Mouse (Mus musculus) spleen, embryonic (tissue): ENCODE results near the gene Ikzf3.

Source experiments
- CTCF ChIA-PET: fragments of 350-600 bp; sonication (Branson Sonifier 250); formaldehyde crosslinking; loops from one replicate; lab custom pipeline; 2022; lab: Charles Lee

Ikzf3 gene

DNA sequence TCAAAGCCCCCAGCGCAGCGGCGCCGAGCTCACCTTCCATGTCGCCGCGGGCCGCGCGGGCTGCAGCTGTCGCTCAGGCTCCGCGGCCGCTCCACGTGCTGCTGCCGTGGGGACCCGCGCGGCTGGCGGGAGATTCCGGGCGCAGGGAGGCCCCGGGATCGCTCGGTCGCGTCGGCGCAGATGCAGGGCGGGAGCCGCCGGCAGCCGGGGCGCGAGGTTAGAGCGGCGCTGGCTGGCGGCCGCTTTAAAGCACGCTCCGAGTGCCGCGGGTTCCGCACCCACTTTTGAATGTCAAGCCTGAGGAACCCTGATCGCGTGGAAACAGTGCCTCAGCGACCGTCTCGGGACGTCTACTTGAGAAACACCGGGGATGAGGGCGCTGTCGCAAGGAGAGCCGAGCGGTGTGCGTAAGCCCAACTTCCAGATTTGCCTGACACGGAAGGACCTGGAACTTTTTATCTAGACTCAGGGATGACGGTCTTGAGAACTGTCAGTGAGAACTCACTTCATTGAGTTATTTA is at the start of gene Ikzf3:
Gene Ikzf3 (minus strand): TSS at position 321 of the 521 bp plus-strand sequence.
- CTCF ChIA-PET = interaction anchor here (0.6 to 1.6 kb wide), 4 partner anchors 7 to 204 kb away, joined by 3 to 8 read pairs (median 3); no protein-coding TSS in a partner anchor

DNA sequence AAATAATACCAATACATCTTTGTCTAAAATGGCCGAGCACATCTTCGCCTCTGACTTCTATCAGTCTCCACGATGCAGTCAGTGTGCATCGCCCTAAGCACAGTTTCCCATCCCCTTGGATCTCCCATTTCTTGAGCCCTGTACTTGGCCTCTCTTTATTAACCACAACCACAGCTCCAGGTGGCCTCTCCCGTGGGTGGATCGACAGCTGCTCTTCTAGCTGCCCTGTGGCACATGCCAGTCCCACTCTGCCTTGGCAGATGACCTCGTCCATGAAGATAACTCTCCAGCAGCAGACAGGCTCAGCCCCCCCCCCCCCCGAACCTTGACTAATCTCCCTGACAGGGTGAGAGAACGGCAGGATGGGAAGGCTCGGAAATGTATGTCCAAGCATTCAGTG is 49.6 kb upstream of the Ikzf3 start:
- CTCF ChIA-PET = interaction anchor here (0.7 kb wide), 1 partner anchor 38 kb away, joined by 18 read pairs; no protein-coding TSS in a partner anchor

DNA sequence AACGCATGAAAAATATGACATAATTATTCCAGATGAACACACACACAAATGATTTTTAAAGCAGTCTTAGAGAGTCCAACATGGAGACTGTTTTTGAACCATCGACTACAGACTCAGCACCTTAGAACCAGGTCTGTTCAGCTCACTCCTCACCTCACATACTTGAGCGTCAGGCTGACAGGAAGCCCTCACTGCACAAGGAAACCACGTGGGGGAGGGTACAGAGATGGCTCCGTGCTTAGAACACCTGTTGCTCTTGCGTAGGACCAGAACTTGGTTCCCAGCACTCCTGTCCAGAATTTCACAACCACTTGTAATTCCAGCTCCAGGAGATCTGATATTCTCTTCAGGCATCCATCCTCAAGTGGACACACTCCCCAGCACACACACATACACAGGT is 49.2 kb upstream of the Ikzf3 start:
- CTCF ChIA-PET = interaction anchor here (0.7 kb wide), 1 partner anchor 38 kb away, joined by 18 read pairs; no protein-coding TSS in a partner anchor

DNA sequence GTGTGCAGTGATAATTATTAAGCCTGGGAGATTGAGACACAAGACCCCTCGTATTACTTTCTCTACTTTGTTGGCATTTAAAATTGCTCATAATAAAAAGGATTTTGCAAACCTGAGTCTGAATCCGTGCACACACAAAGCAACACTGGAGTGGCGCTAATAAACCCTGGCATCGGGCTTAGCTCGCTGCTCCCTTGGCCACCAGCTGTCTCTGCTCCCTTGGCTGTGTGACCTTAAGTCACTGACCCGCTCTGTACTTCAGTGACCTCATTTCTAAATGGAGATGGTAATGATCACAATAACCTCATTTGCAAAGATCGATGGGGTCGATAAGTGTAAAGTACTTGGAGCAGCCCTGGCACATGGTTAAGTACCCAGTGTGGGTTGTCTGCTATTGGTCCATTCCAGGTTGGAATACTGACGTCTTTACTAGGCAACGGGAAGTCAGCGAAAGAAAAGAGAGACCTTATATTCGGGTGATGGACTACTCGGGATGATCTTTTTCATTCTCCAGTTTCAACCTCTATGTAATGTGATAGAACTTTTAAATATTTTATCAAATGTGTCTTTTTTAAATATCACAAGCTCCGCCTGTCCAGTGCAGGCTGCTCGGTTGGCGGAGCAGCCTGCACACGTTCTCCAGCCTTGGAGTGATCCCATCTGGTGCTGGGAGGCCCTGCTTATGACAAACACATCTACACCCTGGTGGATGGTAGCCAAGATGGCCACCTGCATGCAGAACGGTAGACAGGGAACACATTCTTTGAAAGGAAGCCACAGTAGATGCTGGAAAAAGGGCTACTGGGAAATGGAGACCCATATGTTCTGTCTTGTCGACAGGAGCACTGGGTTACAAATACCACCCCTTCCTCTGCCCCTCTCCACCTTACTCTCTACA is 45.0 kb upstream of the Ikzf3 start:
- CTCF ChIA-PET = no interaction called here

DNA sequence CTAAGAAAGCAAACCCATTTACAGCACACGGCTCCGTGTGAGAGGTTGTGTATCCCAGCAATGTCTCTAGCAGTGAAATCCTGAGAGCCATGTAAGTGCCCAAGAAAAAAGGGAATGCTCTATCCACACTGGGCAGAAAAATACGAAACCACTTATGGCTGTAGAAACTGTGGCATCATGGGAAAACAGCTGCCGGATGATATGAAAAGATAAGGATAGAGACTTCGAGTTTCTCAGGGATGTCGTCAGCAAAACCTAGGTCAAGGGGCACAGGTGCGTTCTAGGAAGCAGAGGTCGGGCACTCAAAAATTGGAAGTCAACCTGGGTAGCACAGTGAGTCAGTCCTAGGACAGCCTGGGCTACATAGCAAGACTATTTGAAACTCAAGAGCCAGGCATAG is 43.5 kb upstream of the Ikzf3 start:
- CTCF ChIA-PET = interaction anchor here (0.6 to 0.7 kb wide), 2 partner anchors 13 to 206 kb away, joined by 5 to 11 read pairs; partner anchors contain the start of gene Tcap

DNA sequence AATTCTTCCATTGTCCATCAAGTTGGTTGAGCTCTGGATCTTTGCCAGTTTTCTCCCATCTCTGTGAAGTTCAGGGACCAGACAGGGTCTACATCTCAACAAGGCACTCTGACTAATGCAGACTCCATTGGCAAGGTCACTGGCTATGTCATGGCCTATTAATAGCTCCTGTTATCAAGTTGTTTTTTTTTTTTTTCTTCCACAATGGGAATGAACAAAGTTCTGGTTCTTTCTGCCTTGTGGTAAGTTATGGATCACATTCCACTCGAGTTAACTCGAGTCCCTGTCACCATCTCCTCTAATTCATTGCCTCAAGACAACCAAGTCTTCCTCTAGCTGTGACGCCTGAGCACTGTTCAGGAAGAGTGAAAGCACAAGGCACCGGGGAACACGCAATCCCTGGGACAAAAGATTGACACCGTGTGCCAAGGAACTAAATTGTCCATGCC is 43.0 kb upstream of the Ikzf3 start:
- CTCF ChIA-PET = interaction anchor here (0.6 to 0.7 kb wide), 2 partner anchors 12 to 205 kb away, joined by 5 to 11 read pairs; partner anchors contain the start of gene Tcap

DNA sequence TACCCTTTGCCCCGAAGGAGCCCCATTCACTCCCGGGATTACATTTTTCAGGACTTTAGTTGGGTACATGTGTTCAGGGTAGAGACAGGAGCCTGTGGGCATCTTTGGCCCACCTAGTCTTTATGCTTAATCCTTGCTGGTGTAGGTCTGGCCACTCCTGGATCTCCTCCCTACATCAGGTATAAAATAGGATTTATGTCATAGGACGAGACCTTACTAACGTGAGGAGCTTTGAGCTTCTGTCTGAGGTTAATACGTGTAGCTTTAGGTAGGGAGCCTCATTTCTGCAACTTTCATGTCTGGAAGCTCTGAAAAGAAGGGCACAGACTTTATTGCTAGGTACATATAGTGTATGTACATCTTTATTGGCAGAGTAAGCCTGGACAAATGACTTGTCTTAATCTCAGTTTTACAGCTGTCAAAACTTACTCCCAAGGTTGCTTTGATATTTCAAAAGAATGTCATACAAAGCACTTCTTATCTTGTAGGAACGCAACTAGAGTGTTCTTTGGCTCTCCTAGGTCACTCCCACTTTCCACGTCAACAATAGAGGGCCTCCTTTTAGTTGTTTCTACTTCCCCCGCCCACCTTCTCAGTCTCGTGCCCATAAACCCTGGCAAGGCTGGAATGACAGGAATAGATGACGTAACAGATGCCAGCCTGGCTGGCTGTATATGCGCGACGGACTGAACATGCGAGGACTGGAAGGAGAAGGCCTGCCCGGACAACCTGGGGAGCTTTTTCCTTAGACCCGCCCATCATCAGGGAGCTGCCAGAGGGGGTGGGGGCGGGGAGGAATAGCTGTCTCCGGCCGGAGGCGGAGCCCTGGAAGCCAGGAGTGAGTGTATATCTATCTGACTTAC is 42.1 kb upstream of the Ikzf3 start:
- CTCF ChIA-PET = interaction anchor here (0.9 kb wide), 1 partner anchor 239 kb away, joined by 3 read pairs; no protein-coding TSS in a partner anchor

DNA sequence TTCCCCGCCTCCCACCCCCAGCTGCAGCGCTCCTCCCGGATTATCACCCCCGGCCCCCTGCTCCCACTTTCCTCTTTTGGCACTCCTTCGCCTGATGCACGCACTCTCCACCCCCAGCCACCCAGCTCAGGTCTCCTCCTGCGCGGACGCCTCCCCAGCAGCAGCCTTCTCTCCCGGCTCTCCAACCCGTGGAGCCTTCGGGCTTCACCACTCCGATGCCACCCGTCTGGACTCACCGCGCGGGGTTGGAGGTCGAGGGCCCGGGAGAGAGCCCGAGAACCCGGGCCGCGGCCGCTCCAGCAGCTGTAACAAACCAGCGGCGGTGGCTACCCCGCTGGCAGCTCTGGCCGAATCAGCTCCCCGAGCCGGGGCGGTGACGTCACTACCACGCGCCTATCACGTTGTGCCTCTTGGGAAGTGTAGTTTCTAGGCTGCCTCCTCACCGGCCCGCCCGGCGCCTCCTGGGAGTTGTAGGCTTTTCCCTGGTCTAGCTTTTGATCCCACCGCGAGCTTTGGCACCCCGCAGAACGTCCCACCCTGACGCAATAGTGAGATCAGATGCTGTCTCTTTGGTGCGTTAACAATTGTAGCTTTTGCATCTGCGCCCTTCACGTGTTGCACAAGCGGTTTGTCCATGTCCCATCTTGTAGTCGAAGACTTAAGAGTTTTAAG is 41.2 kb upstream of the Ikzf3 start, which contains the start of gene Ormdl3:
Gene Ormdl3 (minus strand): TSS at position 477 of the 672 bp plus-strand sequence.
- CTCF ChIA-PET = interaction anchor here (0.5 to 0.9 kb wide), 2 partner anchors 30 to 238 kb away, joined by 3 read pairs; no protein-coding TSS in a partner anchor

DNA sequence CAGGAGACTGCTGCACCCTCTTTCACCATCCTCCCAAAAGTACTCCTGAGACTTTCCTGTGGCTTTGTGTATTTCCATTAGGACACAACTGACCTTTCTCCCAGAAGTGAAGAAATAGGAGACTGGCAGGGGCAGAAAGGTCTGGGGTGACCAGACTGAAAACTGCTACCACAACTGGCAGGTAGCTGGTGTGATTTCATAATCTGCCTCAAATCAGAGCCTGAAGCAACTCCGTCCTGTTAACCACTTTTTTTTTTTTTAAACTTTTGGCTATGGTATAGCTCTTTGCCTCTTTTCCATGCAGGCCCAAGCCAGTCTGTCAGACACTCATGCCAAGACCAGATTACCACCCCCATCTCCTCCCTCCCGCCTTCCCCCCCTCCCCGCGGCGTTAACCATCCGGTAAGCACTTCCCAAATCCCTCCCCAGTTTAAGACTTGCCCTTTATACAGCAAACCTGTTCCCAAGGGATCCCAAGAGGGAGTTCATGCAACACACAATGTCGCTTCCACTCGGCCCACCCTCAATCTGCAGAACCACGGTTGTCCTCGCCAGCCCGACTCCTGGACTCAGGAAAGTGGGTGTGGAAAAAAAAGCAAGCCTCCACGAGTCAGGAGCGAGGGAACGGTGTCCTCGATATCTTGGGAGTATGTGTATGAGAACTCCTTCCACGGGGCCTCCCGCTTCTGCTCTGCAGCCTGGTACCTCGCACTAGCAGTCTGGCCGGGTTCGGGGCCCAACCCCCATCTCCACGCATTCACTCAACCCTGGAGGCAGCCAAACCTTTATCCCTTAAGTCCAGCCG is 40.5 kb upstream of the Ikzf3 start:
- CTCF ChIA-PET = interaction anchor here (0.7 kb wide), 1 partner anchor 574 kb away, joined by 4 read pairs; no protein-coding TSS in a partner anchor

DNA sequence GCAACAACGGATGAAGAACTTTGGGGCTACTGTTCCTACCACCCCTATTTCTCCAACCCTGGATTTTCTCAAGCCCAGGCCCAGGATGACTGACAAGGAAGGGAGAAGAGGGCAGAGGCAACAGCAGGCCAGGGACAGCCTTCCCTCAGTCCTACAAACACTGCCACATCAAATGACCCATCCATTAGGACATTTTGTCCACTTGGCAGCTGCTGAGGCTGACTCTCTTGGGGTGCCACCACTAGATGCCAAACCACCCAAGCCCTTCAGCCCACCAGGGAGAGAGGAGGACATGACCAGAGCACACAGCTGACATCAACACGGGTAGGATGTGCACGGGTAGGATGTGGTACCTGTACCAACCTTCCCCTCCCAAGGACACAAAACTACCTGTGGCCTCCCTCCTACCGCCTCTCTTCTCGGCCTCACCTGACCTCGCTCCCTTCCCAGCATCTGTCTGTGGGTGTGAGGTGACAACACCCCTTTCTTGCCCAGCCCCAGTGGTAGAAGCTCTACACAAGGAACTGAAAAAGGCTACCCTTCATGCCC is 38.9 kb upstream of the Ikzf3 start:
- CTCF ChIA-PET = interaction anchor here (0.5 to 0.6 kb wide), 2 partner anchors 12 to 15 kb away, joined by 3 read pairs; no protein-coding TSS in a partner anchor

DNA sequence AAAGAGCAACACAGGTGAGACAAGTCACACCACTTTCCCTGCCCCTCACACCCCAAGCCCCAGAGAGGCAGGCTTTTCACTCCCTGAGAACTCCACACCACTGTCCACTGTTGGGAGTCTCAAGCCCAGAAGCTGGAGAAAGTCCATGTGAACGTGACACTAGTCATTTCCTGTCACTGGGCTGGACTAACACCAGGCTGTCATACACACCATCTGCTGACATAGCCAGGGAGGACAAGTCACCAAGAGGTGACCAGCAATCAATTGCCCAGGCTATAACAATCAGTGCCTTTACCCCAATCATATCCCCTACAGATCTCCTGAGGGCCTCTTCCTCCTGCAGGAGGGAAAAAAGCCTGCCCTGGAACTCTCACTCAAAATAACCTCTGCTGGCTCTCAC is 38.3 kb upstream of the Ikzf3 start:
- CTCF ChIA-PET = no interaction called here

DNA sequence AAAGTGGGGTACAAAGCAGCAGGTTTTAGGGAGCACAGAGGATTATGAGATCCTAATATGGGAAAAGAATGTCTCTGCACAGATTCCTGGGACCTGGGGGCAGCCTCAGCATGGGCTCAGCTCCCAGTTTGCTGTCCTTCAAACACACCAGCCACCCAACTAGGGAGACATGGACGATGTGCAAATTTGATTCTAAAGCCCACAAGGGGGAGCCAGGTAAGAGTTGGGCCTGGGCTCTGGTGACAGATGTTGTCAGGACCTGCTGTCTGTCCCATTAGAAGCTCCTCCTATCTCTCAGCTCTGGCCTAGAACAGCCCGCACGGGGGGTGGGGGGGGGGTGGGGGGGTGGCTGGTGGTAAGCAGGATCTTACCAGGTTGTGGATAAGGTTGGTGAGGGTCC is 37.7 kb upstream of the Ikzf3 start:
- CTCF ChIA-PET = interaction anchor here (0.6 kb wide), 1 partner anchor 17 kb away, joined by 6 read pairs; no protein-coding TSS in a partner anchor

DNA sequence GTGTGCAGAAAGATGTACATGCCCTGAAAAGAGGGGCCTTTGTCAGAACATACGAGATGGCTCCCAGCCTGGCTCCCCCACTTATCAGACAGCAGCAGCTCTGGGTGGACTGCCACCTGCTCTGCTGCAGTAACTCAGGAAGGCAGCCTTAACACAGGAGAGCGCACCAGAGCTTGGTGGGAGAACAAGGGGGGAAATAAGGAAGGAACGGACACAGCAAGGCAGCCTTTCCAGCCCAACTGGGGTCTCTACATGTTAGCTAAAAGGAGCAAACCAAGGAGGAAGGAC is 37.4 kb upstream of the Ikzf3 start:
- CTCF ChIA-PET = interaction anchor here (0.6 kb wide), 1 partner anchor 18 kb away, joined by 6 read pairs; no protein-coding TSS in a partner anchor

DNA sequence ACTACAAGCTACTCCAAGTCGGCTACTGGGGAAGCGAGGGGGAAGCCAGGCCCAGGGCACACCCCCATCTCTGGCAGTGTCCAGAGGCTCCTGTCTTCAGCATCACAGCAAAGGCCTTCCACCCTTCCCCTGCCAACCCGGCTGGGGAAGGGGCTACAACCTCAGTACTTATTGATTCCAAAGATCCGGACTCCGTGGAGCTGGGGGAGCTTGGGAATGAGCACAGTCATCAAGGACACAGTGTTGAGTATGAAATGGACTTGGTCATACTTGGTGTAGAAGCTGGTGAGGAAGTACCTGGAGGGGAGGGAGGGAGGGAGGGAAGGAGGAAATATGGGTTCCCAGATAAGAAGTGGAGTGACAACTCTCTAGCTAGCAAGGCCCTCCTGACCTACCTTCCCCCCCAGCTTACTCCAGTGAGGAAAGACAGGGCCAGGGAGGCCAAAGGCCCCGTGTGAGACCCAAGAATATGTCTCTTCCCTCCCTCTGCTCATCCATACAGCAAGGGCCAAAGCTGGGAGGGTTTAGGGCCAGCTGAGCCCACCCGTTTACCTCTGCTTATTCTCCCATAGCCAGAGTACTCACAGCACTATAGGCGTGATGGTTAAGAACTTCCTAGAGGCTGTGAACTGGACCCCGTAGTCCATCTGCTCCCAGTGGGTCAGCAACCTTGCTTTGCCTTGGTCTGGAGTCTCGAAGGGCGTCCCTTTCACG is 36.9 kb upstream of the Ikzf3 start:
- CTCF ChIA-PET = interaction anchor here (0.5 kb wide), 1 partner anchor 10 kb away, joined by 3 read pairs; no protein-coding TSS in a partner anchor

DNA sequence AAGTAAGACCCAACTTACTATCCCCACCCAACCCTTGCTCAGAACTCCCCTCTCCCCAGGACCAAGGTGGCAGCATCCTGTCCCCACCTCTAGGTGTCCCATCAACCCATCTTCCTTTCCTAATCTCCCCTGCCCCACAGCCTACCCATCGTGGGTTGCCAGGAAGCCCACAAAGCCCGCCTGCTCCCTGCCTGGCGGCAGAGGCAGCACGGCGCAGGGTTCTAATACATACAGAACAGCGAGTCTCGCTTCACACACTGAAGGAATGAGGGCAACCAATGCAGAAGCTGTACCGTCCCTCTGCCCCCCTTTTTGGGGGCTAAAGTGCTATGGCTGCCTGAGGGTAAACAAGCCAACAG is 36.2 kb upstream of the Ikzf3 start:
- CTCF ChIA-PET = interaction anchor here (0.5 kb wide), 1 partner anchor 11 kb away, joined by 3 read pairs; no protein-coding TSS in a partner anchor

DNA sequence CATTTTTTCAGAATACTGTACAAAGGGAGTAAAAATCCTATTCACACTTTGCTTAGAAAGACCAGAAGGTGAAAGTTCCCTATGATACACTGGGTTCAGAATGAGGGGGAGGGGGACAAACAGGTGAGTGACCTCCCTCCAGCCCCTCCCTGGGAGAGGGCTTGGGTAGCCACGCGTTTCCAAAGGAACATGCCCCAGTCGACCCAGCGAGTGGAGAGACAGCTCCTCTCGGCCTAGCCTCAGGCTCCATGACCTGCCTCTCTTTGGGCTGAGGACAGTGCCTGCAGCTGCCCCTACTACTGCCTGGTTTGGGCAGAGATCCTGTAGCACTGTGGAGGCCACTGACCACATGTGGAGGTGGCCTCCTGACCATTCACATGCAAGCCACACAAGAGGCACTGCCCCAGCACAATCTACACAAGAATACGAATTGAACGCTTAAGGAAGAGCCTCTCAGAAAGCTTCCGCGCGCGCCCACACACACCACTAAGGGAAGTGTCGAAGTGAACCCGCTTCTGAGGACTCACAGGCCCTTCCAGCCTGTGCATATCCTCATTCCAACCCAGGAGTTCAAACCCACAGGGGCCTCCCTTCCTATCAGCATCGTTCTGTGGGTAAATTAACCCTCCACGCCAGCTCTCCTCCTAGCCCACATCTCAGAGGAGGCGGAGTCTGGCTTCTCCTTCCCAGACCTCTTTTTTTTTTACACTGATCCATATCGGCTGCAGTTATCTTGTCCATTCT is 35.6 kb upstream of the Ikzf3 start:
- CTCF ChIA-PET = no interaction called here

DNA sequence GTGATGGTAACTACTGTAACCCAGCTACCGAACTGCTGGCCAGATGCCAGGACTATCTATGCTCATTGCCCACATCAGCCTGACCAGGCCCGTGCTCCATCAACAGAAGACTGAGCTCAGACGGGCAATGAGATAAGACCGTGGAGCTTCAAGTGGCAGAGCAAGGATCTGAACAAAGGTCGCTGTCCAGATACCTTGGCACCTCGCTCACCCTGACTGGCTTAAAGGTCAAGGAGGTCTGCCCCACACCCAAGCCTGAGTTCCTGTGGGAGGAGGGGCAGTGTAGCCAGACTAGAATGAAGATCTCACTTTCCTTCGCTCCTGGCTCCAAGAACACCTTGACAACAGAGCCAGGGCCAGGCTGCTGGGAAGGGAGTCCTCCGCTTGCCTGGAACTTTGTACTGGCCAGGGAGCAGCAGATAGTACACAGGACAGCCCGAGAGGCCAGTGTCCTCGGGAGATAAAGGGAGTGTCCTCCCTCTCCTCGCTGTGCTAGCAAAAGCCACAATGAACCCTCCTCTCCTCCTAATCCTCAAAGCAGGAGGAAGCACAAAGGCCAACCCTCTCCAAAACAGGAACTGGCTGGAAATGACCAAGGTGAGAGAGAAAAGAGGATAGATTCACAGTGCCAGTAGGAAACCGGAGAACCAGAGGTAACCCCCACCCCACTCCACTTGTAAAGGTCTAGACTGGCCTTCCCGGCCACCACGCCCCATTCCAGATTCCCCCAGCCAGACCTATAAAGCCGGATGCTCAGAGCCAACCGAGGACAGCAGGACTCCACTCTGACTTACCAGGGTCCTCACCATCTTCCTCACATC is 34.7 kb upstream of the Ikzf3 start:
- CTCF ChIA-PET = no interaction called here
